Mouse (Mus musculus): ENCODE measurements around the gene Fbxw8. TPM values are rescaled to one million over a fixed set of nuclear protein-coding genes. Genes with fewer than 3 reads are reported as not detected.

Fbxw8 gene
- polyA plus RNA-seq (2015; fragmentation: Nextera tagmentation; extraction: Ambion mirVana) = 20.8 and 23.7 TPM in 2 replicates

GRCm38 (mm10) chr5:118154839-118155564 lies at the start of gene Fbxw8:
TSS of gene Fbxw8 (minus strand) at chr5:118155464.

GRCm38 (mm10) chr5:118164581-118164980 lies 9.3 kb upstream of the Fbxw8 start, which contains the start of gene Hrk:
TSS of gene Hrk (plus strand) at chr5:118164648.

GRCm38 (mm10) chr5:118027698-118028190 lies 127.5 kb downstream of the Fbxw8 start, which contains the start of gene Tesc:
TSS of gene Tesc (plus strand) at chr5:118027743.

Other genes starting within 250 kb of the Fbxw8 start
- 26.0 and 27.7 TPM in 2 replicates for gene Fbxo21, start 178.7 kb downstream of the Fbxw8 start, polyA plus RNA-seq (2015; fragmentation: Nextera tagmentation; extraction: Ambion mirVana)
- gene Tesc, start 127.7 kb downstream of the Fbxw8 start, polyA plus RNA-seq (2015; fragmentation: Nextera tagmentation; extraction: Ambion mirVana) = 2.3 and 3.0 TPM in 2 replicates
- not detected in 2 replicates for gene Hrk, start 9.2 kb upstream of the Fbxw8 start, polyA plus RNA-seq (2015; fragmentation: Nextera tagmentation; extraction: Ambion mirVana)
- 0.57 and 1.2 TPM in 2 replicates for gene Rnft2, start 89.7 kb upstream of the Fbxw8 start, polyA plus RNA-seq (2015; fragmentation: Nextera tagmentation; extraction: Ambion mirVana)
- gene 2410131K14Rik, start 89.8 kb upstream of the Fbxw8 start, polyA plus RNA-seq (2015; fragmentation: Nextera tagmentation; extraction: Ambion mirVana) = 4.3 and 4.8 TPM in 2 replicates

Data from urinary bladder, postnatal 0 days (tissue).